Mouse (Mus musculus) left cerebral cortex, postnatal 36 days (tissue): Measurements from ENCODE around the gene Fcgr3. TPM values are rescaled to one million over a fixed set of nuclear protein-coding genes. Genes with fewer than 3 reads are reported as not detected.
A peak's percentile ranks its signal among the peaks of the same experiment; 100 is the strongest.
"Not testable (repeated sequence)": the region's sequence is repeated elsewhere in the genome, so short reads cannot be mapped to it uniquely, and the experiment has no call there.

Experiments used
- DNase-seq, 2 experiments: peaks; one replicate each; pipeline ENCODE4 v3.0.0; 2021 to 2022; ENCODE audit warnings: low spot score in 2 of 2, mixed read lengths in 1 of 2
- intact Hi-C: fragments of 180-260 bp; cut with DNase I; formaldehyde crosslinking; loops from one replicate; pipeline ENCODE4 v1.15.1; 2025
- total RNA-seq, 2 experiments: library from RNA; stranded (reverse); gene quantifications; 2 replicates each; pipeline ENCODE4 v1.2.3; 2021

Gene Fcgr3
- total RNA-seq: 10 to 100 TPM in 1 of 2 experiments, 1 to 10 TPM in 1; 9.0 to 13.6 TPM

DNA sequence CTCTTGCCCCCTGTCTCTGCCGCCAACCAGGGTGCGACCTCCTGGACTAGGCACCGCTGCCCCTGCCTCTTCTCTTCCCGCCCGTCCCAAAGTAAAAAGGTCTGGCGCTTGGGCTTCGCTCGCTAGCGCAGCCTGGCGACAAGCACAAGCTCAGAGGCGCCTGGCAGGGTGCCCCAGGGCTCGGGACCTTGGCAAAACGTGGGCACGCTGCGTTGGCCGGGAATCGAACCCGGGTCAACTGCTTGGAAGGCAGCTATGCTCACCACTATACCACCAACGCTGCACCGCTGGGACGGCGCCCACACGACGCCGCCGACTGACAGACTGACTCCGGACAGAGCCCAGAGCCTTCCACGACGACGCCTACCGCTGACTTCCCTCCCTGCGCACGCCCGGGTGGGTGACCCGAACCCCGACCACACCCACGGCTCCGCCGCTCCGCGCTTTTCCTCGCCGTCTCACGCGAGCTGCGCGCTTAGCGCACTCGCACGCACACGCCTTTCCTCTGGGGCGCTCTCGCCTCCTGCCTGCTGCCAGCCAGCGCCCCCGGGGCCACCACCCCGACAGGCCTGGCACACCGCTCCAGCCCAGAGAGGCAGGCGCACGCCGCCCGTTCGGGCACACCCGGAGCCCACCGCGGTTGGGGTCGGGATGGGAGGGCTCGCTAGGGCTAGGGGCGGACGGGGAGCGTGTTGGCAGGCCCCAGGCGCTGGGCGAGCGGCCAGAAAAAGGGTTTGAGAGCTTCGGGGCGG, at the start of gene Fcgr3:
Gene Fcgr3, minus strand, starts transcription at position 445 of the 752 bp plus-strand sequence.
- DNase-seq: peak; percentile 81 to 89
- intact Hi-C loops: not testable (repeated sequence)

DNA sequence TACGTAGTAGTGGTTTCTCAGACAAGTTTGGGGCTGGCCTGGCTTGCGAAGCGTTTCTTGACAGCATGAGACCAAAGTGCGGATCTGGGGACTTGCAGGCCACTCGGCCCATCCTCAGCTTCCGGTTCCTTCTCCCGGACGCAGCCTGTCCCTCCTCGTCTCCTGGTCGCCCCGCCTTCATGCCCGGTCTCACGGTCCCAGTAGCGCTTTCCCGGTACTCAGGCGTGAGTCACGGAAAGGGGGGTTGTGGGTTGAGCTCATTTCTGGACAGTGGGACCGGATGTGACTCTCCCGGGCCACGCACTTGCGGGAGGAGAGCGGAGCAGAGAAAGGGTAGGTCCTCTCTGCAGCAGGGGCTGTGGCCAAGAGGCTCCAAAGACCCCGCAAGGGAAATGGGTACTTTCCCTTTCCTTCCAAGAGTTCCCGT, 49.2 kb upstream of the Fcgr3 start, which contains the start of gene Cfap126:
Gene Cfap126, plus strand, starts transcription at position 46 of the 427 bp plus-strand sequence.
- DNase-seq: peak; percentile 35 to 47
- intact Hi-C loops: loop anchor here (10.0 kb wide), 3 partner anchors 141 to 301 kb away; partner anchors contain the start of genes Adamts4, Ndufs2, Tstd1 and Usf1

DNA sequence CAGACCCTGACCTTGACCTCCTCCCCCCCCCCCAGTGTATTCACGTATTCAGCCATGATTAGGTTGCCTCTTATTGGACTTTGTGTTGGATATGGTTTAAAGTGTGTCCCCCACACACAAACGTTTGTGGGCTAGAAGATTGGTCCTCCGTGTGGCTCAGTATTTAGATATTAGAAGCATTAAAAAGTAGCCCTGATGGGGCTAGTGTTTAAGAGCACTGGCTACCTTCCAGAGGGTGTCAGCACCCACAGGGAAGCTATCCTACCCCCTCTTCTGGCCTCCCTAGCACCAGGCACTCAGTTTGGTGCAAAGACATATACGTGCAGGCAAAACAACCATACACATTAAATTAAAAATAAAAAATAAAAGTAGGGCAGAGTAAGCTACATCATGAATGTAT, 48.3 kb upstream of the Fcgr3 start:
- intact Hi-C loops: loop anchor here (10.0 kb wide), 3 partner anchors 142 to 302 kb away; partner anchors contain the start of genes Adamts4, Ndufs2, Tstd1 and Usf1
- DNase-seq: no peak

DNA sequence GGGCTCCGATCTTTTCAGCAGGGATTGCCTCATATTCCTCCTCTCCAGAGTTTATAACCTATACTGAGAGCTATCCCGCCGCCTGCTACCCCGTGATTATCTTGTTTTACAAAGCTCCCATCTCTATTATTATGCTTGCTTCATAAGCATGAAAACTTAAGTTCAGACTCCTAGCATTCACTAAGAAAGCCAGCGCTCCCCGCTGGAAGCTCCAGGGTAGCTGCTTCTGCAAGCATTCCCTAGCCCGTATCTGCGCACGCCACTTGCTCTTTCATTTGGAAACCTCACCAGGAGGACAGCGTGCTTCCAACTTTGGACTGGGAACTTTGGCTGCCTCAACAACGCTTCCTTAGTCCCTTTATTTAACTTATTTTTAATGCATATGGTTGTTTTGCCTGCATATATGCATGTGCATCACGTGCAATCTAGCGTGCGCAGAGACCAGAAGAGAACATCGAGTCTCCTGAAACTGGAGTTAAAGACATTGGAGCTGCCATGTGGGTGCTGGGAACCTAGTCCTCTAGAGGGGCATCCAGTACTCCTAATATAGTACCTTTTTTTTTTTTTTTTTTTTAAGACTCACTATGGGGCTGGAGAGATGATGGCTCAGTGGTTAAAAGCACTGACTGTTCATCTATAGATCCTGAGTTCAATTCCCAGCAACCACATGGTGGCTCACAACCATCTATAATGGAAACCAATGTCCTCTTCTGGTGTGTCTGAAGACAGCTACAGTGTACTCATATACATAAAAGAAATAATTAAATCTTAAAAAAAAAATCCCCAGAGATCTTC, 47.2 kb upstream of the Fcgr3 start:
- intact Hi-C loops: loop anchor here (10.0 kb wide), 3 partner anchors 143 to 303 kb away; partner anchors contain the start of genes Adamts4, Ndufs2, Tstd1 and Usf1
- peak; percentile 23 to 32 for DNase-seq

DNA sequence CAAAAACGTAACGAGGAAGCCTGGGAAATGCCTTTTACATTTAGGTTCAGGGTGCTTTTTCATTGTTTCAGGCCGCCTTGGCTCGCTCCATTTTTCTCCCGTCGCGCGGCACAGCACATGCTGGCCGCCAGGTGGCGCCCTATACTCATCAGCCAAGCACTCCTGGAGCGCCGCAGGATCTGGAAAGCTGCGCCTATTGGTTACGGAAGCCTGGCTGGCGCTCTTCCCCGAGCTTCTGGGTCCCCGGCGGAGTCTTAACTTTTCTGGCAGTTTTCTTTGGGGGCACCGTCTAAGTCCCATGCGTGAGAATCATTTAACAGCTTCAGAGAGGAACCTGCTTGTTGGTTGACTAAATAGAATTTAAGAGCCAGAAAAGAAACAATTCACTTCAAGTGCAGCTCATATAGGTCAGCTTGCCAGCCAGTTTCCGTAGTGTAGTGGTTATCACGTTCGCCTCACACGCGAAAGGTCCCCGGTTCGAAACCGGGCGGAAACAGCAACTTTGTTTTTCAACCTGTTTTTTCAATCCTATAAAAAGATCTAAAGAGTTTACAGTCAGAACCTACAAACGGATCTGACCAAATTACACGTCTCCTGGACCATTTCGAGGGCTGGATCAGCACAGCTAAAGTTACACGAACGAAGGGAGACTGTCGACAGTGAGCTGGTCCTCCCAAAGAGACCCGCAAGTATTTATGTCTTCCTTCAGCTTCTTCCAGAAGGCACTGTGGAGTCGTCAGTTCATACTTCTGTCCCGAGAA, 46.5 kb upstream of the Fcgr3 start:
- DNase-seq: peak; percentile 93 to 96
- intact Hi-C loops: loop anchor here (10.0 kb wide), 3 partner anchors 144 to 304 kb away; partner anchors contain the start of genes Adamts4, Ndufs2, Tstd1 and Usf1

DNA sequence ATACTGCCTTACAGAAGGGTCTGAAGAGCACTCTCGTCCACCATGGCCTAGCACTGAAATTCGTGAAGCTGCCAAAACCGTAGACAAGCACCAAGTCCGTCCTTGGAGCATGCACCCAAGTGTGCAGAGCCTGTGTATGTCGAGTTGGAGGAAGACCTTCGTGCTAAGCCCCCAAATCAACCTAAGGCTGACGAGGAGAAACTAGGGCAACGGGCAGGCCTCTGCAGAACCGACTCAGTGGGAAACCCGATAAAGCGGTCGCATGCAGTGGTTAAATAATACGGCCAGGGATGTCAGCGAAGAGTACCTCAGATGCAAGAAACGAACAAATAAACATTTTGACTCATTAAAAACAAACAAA, 45.9 kb upstream of the Fcgr3 start:
- DNase-seq: no peak
- intact Hi-C loops: loop anchor here (10.0 kb wide), 3 partner anchors 144 to 304 kb away; partner anchors contain the start of genes Adamts4, Ndufs2, Tstd1 and Usf1

DNA sequence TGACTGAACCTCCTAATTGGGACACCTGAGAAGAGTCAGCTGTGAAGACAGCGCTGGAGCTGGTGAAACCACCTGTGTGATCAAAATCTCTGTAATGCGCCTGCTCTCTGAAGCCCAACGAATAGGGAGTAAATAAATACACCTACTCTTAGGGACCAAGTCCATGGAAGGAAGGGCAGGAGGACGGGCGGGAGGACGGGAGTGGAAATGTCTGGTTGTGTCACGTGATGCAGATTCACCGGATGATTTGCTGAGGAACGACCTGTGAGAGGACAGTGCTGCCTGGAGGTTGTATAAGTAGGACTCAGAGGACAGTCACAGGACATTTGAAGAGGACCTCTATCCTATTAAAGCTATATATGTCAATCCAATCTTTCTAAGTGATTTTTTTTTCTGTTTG, 44.9 kb upstream of the Fcgr3 start:
- intact Hi-C loops: loop anchor here (10.0 kb wide), 4 partner anchors 145 to 305 kb away; partner anchors contain the start of genes Adamts4, Ndufs2, Tstd1 and Usf1
- DNase-seq: no peak

DNA sequence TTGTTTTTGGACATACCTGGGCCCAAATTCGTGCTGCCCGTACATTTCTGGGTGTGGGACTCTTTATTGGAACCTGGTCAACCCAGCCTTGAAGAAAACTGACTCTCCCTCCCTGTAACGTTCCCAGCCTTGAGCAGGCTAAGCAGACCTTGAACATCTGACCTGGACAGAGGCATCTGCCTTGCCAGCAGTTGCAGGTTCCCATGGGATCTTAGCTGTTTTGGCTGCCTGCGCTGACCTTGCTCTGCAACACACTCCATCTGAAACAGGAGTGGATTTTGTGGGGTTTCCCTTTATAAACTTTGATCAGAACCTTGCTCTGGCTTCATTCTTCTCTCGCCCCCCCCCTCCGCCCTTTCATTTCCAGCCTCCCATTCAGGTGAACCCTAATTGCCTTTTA, 40.5 kb upstream of the Fcgr3 start:
- intact Hi-C loops: loop anchor here (10.0 kb wide), 1 partner anchor 200 kb away; no protein-coding TSS in a partner anchor
- DNase-seq: no peak

DNA sequence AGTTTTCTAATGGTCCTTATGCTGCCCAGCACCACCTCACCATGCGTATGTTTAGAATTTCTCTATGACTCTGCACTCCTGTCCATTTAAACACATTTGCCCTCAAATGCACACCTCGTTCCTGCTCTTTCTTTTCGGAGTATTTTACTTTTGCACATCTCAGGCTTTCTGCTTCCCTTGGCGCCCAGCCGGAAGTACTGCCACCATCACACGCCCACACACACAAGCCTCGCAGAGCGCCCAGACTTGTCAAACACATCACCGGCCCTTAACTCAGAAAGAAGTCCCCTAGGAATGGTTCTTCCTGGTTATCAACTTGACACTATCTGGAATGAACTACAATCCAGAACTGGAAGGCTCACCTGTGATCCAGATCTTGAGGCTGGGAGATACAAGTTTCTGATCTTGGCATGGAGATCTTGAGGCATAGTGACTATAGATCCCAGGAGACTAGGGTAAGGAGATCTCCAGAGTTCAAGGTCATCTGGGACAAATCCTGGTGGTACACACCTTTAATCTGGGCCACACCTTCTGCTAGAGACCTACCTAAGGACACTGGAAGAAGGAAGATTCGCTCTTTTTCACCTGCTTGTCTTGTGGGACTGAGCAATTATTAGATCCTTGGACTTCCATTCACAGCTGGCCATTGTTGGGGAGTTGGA, 38.6 kb upstream of the Fcgr3 start:
- intact Hi-C loops: loop anchor here (2.0 to 10.0 kb wide), 2 partner anchors 65 to 199 kb away; no protein-coding TSS in a partner anchor
- no peak for DNase-seq

DNA sequence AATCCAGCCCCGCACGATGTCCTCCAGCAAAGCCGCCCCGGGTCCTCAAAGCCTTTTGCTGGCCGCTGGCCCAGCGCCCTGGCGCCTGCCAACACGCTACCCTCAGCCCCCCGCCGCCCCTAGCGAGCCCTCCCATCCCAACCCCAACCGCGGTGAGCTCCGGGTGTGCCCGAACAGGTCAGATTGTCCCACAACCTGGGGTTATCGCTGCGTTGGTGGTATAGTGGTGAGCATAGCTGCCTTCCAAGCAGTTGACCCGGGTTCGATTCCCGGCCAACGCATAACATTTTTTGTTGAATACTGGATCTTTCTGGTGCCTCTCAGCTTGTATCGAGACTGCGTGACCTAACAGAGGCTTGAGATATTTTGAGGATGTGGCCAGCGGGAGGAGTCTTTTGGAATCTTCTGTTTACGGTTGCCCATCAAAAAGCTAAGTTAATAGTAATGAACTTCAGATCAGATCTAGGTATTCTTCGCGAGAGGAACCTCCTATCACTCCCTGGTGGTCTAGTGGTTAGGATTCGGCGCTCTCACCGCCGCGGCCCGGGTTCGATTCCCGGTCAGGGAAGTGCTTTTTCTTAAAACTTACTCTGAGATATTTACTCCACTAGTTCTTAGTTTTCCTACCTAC, 37.9 kb upstream of the Fcgr3 start:
- intact Hi-C loops: loop anchor here (2.0 to 10.0 kb wide), 2 partner anchors 64 to 198 kb away; no protein-coding TSS in a partner anchor
- peak; percentile 83 to 89 for DNase-seq

DNA sequence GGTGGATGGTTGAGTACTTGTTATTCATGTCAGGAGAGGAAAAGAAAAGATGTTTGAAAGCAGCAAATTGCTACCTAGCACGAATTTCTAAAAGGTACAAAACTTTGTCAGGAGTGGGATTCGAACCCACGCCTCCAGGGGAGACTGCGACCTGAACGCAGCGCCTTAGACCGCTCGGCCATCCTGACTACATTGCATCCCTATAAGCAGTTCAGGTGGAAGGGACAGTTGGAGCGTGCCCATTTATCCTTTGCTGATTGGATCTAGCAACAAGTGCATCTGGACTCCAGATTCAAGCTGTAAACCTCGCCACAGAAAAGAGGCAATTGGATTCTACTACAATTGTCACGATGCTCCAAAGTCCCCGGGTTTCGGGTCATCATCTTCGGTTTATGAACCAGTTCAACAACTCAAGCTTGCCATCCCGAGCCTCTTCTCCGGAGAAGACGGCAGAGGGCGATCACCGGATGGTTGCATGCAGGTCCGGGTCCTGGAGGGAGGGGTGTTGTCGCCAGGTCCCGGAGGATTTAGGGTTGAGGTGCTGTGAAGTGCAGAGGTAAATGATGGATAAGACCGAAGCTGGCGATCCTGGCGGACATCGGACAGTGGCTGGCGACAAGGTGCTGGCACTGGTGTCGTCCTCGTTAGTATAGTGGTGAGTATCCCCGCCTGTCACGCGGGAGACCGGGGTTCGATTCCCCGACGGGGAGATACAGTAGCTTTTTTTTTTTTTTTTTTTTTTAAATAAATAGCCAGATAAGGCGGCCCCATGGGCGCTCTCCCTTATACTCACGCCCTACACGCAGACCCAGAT, 37.2 kb upstream of the Fcgr3 start:
- intact Hi-C loops: loop anchor here (2.0 to 10.0 kb wide), 2 partner anchors 63 to 197 kb away; no protein-coding TSS in a partner anchor
- DNase-seq: peak; percentile 90 to 92

DNA sequence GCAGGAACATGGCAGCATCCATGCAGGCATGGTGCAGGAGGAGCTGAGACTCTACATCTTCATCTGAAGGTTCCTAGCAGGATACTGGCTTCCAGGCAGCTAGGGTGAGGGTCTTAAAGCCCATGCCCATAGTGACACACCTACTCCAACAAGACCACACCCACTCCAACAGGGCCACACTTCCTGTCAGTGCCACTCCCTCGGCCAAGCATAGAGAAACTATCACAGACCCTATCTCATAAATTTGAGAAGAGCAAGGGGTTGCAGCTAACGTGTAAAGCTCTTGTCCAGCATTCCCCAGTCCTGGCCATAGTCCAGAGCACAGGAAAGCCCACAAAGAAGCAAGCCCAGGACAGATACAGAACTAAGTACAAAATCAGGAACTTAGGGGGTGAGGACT, 36.3 kb upstream of the Fcgr3 start:
- intact Hi-C loops: loop anchor here (10.0 kb wide), 1 partner anchor 196 kb away; no protein-coding TSS in a partner anchor
- no peak for DNase-seq

DNA sequence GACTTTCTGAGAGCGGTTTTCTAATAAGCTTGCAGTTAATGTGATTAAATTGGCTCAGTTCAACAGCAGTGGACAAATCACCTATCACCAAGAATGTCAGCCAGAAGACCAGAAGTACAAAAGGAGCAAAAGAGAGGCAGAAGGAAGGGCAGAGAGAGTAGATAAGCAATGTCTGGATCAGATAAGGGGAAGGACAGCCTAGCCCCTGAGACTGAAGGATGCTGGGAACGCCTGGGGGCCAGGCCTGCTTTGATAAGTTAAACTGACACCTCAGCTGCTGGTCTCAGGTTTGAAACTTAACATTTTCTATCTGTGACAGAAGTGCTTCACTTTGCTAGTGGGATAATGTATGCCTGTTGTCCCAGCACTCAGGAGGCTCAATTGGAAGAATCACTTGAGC, 32.9 kb upstream of the Fcgr3 start:
- DNase-seq: no peak
- intact Hi-C loops: no loop called here

DNA sequence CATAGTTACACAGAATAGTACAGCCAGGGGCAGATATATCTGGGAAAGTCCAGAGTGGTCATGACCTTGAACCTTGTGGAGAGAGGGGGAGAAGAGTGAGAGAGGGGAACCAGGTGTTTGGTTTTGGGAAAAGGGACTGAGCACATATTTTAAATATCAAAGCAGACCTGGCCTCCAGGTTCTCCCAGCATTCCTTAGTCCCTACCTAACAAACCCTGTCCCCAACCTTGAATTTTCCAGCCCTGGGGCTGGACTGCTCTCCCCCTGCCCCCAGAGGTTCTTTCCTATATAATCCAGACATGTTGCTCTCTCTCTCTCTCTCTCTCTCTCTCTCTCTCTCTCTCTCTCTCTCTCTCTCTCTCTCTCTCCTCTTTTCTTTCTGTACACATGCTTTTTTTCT, 32.4 kb upstream of the Fcgr3 start:
- no peak for DNase-seq
- intact Hi-C loops: no loop called here

DNA sequence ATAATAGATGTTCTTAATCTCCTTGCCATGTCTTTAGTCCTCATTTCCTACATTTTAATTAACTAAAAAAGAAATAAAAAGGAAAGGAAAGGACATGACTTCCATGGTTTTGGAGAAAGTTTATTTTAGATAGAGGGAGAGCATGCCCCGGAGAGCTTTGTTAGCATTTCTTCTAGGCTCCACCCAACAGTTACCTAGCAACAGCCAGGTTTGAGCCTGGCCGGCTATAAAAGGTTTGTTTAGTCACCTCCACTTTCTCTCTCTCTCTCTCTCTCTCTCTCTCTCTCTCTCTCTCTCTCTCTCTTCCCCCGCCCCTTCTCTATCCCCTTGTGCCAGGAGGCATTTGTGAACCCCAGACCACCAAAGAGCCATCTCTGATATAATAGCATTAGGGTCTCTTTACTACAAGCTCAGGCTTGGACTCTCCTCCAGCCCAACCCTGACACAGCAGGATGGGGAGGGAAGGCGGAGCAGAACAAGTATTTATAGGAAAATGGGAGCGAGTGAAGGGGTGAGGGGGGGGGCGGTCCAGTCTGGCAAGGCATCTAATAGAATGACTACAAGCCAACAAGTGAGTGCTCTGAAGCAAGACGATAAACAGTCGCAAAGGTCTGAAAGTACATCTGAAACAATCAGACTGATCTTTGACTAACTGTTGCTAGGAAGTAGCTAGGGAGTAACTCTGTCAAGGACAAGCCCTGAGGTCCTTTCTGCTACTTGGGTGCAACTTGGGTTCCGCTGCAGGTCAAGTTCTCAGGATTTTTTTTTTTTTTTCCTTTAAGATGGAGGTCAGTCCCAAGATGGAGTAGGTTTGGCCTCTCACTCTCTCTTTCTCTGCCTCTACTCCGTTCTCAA, 31.6 kb upstream of the Fcgr3 start:
- intact Hi-C loops: no loop called here
- no peak for DNase-seq

DNA sequence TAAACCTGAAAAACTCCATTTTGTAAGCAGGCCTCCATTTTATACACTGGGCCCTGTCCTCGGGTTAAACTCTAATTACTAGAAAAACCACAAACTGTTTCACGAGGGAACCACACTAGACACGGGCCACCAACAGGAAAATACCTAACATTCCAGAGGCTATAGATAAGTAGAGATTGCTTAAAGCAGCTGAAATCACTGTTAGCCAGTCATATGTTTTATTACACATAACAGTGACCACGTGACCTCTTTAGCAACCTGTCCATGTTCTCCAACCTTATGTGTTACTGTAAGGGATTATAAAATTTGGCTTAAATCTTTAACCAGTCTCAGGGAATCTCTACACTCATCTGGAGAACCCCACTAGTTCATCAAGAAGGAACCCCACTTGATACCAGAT, 29.7 kb upstream of the Fcgr3 start:
- intact Hi-C loops: no loop called here
- DNase-seq: no peak
